Mouse (Mus musculus) testis, postnatal 10 days (tissue): Measurements from ENCODE around the gene Slco1a4.
A peak's percentile ranks its signal among the peaks of the same experiment; 100 is the strongest.
"Not testable (repeated sequence)": the region's sequence is repeated elsewhere in the genome, so short reads cannot be mapped to it uniquely, and the experiment has no call there.

Experiments used
- DNase-seq: peaks from one replicate; pipeline ENCODE4 v3.0.0; 2021; ENCODE audit warnings: low spot score

Gene Slco1a4

GRCm38 (mm10) chr6:141856085-141856484 is at the start of gene Slco1a4:
Slco1a4 (minus strand) TSS chr6:141856199.
- DNase-seq: no peak

- DNase-seq: no peak
Observed at GRCm38 (mm10) chr6:141898197-141898596, 42.2 kb upstream of the Slco1a4 start.

DNA sequence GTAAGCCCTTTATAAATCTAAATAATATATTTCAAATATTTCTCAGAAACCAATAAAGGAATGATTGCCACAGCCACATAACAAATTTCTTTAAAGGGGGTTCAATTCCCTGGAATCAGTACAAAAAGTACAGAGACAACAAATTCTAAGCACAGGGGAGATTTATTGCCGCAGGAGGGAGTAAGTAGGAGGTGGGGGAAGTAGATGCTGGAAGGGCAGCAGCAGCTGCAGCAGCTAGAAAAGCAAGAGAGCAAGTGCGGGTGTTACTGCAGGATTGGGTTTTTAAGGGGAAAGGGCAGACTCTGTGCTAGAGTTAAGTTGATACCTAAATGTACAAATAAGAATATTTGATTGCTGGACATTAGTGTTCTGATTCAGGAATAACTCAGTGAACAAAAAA is 33.7 kb upstream of the Slco1a4 start:
- no peak for DNase-seq

DNA sequence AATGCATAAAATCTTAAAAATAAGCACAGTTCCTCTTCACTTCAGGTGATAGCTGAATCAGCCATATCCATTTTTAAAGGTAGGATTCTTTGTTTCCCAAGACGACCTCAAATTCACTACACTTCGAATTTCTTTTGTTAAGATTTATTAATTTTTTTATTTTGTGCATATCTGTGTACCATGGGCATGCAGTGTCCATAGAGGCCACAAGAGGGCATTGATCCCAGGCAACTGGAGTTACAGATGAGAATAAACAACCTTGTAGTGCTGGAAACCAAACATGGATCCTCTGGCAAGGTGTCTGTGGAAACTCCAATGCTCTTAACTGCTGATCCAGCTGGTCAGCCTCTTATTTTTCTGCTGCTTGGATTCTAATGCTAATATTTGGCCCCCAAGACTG is 32.2 kb upstream of the Slco1a4 start:
- DNase-seq: no peak

GRCm38 (mm10) chr6:141882581-141882980 is 26.6 kb upstream of the Slco1a4 start:
- no peak for DNase-seq

DNA sequence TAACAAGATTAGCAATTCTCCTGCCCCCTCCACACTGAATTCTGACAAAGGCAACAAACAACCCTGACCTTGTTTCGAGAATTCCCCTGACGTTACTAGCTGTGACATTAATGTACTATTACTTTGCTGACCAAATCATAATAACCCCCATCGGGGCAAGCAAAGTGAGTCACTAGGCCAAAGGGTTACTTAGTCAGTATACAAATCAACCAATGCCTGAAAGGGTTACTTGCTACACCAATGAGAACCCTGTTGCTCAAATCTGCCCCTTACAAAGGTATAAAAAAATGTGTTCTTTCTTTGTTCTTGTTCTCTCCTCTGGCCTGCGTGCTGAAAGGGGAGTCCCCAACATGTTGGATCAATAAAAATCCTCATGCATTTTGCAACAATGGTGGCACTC is 19.7 kb upstream of the Slco1a4 start:
- not testable (repeated sequence) for DNase-seq

- no peak for DNase-seq
Observed at GRCm38 (mm10) chr6:141871711-141872110, 15.7 kb upstream of the Slco1a4 start.

DNA sequence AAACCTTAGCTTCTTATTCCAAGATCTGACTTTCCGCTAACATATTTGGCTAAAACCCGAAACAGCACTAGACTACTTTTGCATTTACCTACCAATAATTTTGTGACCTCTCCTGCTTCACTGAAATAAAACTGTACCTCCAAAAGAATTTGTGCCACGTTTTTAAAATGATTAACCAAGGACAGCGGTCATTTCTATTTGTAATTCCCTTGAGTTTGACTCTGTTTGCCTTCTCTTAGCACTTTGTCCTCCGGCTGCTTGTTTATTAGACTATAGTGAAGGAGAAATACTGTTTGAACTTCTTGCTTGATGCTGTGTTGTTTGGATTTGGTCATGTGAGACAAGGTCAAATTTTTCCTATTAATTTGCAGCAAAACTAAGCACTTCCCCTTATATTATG is 12.7 kb upstream of the Slco1a4 start:
- no peak for DNase-seq

DNA sequence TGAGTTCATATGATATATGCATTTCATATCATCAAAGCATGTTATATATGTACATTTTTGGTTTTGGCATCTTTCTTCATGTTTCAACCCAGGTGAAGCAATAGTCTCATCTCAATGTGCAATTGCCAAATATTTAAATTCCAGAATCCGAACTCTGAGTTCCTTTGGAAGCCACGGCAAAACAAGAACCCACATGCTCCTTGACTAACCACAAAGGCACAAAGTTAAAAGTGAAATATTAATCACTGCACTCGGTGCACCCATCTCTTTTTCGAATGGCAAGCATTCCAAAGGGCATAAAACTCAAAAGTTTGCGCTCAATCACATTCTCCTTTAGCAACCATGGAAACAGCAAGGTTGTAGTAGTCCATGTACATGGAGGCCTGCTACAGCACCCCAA is 10.0 kb upstream of the Slco1a4 start:
- DNase-seq: no peak

- DNase-seq: no peak
Observed at GRCm38 (mm10) chr6:141857735-141858531, 1.9 kb upstream of the Slco1a4 start.

DNA sequence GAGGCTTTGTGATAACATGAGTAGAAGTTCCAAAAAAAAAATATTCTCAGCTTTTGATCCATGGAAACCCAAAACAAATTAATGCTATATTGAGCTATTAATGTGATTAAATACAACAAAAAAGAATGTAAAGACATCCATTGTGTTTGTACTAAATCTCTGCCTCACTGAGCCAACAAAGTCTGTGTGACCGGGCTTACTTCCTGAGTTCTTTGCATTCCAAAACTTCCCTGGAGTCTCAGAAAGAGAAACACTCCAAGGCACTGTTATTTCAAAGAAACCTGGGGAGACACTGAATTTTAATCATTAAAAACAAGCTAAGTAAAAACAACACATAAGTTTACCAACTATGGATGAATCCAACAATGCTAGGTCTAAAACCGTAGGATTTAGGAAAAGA is 2.4 kb downstream of the Slco1a4 start:
- DNase-seq: no peak

DNA sequence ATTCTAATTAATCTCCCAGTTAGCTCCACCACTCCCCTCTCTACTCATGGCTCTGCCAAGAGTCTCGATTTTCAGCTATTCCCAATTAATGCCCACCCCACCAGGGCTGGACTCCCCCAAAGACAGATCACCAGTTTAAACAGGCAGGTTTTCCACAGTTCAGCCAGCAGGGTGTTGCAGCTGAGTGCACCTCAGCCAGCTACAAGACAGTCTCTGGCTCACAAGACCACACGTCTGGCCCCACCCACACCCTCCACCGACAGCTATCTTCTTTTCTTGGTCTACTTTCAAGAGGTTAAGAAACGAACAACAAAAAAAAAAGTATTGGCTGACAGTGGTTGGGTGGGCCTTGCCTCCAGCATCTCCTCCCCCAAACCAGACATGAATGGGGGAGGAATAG is 6.9 kb downstream of the Slco1a4 start:
- peak; percentile 38 for DNase-seq

DNA sequence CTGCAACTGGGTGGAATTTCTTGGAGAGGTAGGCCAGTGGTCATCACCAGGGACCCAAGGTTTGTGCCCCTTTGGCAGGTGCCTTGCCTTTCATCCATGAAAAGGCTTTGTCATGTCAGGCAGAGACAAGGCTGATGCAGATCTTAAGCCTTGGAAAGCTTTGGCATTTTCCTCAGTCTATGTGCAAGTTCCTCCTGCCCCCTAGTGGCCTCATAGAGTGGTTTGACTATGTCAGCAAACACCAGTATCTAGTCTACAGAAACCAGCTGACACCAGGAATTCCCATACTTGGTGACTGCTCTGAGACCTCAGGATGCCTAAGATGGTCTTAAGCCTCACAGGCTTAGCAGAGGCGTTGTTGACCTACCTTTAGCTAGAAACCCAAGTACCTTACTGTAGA is 58.2 kb downstream of the Slco1a4 start:
- peak; percentile 42 for DNase-seq

GRCm38 (mm10) chr6:141774476-141774875 is 81.5 kb downstream of the Slco1a4 start:
- DNase-seq: no peak

DNA sequence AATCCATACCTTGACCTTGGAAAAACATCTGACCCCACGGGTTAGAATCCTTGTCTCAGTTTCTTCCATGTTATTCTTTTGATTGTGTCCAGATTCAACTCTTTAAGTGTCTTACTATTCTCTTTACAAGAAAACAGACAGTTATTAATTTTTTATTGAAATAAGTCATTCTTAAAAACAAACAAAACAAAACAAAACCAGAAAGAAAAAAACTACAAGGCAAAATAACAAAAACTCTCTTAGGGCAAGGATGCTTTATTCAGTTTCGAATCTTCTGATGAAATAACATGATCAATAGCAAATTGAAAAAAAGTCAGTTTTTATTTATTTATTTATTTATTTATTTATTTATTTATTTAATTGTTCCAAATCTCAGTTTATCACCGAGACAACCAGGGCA is 82.3 kb downstream of the Slco1a4 start, which contains the start of gene Gm5724:
Gm5724 (minus strand) TSS at position 101 of the 400 bp plus-strand sequence.
- no peak for DNase-seq
